Mouse (Mus musculus): ENCODE measurements around the gene Snx9.

Snx9 gene

DNA sequence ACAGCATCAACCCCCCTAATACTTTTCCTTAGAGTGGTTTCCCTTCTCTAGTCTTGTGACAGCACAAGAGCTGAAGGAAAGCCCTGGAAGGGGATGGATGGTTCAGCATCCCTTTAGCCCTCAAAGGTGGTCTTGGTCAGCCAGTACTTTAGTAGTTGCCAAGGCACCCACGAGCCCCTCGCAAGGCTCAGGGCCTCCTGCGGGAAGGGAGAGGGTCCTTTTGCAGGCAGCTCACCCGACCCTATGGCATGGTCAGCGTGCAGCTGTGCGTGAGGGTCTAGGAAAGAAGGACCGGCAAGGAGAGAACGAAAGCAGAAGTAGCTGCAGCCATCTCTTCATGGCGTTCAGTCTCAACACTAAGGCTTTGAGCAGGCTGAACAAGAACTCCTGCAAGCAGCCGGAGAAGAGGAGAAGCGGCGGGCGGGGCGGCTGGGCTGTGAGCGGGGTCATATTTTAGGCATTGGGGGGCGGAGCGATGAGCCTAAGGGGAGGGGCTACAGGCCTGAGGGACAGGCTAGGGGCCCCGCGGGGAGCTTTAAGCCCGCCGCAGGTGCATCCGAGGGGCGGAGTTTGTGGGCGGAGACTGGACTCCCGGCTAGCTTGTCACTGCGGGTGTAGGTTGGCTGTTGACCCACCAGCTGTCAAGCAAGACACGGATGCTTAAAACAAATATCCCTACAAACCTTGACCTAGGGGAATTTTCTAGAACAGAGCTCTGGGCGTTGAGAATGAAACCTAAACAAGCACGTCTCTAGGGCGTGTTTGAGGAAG, 93.6 kb downstream of the Snx9 start:
- peak; percentile 87 to 91 for DNase-seq

DNA sequence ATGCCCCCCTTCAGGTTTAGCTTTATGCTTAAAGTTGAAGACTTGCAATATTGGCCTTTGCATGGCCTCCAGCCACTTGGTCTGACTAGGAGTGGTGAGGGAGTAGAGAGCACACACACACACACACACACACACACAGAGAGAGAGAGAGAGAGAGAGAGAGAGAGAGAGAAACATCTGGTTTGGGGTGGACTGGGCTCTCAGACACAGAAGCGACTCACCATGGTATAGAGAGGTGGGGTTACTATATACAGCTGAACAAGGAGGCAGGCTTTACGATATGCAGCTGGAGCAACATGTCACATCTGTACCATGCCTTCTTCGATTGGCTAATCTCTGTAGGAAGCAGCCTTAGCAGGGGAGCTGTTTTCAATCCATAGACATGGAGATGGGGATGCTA, 94.6 kb downstream of the Snx9 start:
- DNase-seq, result no peak

DNA sequence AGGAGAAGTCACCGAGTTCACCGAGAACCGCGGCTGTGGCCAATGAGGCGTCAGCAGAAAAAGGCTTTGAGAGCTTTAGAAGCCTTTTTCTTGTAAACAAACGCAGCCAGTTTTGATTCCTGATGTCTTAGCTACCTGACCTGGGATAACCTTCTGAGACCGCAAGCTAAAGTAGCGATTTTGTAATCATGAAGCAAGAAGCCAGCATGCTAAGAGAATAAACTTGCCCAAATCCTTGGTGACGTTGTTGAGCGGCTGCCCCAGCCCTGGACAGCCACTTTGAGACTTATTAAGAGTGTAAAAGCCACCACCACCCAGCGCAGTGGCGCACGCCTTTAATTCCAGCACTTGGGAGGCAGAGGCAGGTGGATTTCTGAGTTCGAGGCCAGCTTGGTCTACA, 95.1 kb downstream of the Snx9 start:
- DNase-seq, result peak in 1 of 2 experiments; percentile 25

DNA sequence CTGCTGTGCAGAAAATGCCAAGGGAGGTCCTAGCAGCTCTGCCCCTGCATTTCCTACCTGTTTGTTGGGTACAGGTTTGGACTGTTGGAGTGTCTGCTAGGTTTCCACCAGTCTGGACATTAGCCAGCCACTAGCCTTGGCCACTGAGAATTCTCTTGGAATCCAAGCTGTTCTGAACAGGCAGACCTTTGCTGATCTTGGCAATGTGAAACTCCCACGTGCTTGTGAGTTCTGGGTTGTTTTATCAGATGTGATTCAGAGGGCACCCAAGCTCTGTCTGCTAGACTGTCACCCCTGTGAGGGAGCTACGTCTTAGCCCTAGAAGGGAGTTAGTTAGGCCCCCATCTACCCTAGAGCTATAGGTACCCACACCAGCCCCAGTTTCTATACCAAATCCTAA, 96.3 kb downstream of the Snx9 start:
- peak; percentile 18 to 49 for DNase-seq

DNA sequence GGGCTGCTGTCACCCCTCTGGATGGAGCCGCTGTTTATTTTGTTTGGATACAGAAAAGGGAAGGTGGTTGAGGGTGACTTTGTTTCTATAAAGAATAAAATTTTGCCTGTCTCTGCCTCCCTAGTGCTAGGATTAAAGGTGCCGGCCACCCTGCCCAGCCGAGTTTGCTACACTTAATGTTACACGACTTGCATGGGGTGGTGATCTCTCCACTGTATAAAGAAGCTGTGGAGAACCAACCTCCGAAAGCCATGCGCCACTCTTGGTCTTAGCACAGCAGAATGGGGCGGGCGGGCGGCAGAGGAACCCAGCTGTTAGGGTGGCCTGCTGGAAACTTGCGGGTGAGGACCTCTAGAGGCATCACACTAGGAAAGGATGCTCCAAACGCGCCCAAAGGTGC, 98.7 kb downstream of the Snx9 start:
- DNase-seq, result no peak

DNA sequence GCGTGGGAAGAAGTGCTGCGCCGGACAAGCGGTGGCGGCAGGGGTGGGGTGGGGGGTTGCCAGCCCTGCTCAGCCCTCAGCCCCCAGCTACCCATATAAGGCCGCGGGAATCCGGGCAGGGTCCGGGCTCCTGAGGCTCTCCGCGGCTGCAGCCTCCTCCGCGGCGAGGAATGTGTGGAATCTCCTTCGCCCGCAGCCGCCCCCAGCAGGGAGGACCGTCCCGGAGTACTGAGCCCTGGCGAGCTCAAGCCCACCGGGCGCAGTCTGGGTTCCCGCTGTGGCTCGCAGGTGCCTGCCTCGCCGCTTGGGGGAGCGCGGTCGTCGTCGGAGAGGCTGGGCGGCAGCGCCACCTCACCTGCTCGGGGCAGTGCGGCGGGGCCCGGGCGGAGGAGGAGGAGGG, 99.7 kb downstream of the Snx9 start:
- DNase-seq, result peak; percentile 78 to 88

DNA sequence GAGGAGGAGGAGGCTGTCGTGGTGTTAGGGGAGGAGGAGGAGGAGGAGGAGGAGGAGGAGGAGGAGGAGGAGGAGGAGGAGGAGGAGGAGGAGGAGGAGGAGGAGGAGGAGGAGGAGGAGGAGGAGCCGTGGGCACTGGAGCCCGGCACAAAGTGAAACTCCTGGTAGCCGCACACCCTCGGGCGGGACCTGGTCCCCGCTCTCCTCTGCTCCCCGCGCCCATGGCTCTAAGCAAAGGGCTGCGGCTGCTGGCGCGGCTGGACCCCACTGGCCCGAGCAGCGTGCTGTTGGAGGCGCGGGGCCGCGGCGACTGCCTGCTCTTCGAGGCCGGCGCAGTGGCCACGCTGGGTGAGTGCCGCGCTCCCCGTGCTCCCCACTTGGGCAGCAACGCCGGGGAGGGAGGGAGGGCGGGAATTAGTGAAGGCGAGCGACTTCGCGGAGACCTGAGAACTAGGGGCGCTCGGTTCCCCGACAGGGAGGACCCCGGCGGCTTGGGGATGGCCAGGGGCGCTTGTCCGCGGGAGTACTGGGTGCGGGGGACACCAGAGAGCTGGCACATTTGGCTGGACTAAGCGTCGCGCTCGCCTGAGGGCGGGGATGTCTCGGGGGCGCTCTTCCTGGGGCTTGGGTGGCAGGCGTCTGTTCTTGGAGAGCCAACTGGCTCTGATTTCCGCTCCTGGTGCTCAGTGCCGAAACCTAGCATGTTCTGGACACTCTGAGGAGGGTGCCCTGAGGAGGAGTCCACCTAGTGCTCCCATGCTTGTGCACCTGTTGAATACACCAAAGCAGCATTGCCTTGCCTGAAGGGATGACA, 100.3 kb downstream of the Snx9 start, which contains the start of gene Synj2:
Synj2 (plus strand) TSS at position 51 of the 814 bp plus-strand sequence.
- peak; percentile 47 to 78 for DNase-seq

DNA sequence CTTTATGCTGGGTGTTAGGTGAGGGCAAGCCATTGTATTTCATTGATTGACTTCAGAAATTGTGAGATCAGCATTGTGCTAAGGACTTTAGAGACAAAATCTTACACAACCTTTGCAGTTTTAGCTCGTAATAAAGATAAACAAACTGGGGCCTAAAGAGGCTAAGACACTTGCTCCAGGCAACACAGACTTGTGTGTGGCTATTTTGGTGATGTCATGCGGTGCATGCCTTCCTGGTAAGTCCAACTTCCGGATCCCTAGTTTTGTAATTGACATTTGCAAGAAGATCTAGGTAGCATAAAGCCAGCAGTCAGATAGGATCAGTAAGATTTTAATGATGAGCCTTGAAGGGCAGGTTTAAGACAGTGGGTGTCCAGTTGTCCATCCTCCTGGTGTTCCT, 101.0 kb downstream of the Snx9 start:
- DNase-seq, result peak in 1 of 2 experiments; percentile 8

DNA sequence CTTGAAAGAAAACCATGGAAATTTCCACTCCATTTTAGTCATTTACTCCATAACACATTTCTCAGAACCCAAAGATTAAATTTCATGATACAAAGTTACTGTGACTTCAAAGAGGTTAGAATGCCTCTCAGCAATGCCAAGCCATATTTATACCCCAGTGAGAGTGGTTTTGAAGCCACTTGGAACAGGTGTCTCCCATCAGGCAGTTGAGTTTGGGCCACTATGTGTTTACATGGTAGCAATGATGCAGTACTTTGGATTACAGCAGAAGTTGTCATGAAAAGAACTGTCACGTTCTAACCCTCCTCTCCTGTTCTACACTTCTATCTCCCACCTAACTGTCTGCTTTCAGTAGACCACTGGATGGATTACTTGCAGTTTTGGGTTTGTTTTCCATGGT, 101.9 kb downstream of the Snx9 start:
- DNase-seq, result no peak

DNA sequence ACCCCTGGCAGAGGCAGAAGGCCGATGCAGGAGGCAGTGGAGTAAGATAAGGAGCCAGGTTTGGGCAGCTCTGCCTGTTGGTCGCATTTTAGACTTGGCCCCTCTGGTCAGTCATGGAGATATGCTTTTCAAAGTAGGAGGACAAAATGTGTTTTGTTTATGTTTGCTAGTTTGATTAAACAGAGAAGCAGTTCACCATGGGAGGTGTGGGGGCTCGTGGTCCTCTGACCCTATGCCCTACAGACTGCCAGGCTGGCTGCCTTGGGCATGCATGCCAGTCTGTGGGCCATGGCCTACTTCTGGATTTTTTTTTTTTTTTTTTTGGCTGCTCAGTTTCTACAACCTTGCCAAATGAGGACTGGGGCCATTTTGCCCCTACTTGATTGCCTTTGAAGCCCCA, 105.9 kb downstream of the Snx9 start:
- no peak for DNase-seq

DNA sequence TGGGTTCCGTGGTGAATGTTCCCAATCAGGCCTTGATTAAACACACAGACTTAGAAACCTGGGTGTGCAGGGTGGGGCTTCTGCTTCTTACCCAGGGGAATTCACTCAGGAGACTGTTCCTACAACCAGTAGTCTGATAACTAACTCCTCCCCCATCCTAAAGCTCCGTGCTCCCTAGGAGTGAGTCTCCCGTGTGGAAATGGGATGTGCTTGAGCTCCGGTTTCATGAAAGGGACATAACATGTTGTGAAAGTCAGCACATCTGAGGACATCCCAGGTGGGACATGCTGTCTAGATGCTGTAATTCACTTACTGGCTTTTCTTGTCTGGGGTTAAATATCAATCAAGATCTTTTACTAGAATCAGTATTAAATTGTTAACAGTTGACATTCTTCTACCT, 111.3 kb downstream of the Snx9 start:
- no peak for DNase-seq

DNA sequence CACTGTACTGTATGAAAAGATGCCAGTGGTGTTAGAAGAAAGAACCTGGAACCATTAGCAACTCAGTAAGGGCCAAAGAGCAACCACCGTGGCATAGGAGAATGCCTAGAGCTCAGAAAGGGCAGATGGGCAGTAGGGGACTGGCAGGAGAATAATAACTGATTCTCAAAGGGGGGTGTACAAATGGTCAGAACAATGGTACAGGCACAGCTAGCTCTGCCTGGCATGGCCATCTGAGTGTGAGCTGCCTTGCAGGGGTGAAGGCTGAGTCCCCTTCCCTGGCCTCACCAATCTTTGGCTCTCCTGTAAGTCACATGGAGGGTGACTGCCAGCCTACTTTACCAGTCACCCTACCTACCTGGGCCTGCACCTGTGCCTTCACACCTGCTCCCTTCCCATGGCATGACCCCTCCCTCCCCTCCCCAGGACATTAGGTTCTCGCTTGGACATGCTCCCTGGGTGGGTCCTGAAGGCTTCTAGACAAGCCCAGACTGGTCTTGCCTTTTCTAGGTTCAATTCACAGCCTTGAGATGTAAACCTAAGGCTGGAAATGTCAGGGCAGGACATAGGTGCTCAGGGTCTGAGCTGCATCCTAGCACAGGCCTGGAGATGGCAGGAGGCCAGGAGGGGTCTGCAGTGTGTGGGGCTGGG, 115.3 kb downstream of the Snx9 start:
- DNase-seq, result peak in 1 of 2 experiments; percentile 14

DNA sequence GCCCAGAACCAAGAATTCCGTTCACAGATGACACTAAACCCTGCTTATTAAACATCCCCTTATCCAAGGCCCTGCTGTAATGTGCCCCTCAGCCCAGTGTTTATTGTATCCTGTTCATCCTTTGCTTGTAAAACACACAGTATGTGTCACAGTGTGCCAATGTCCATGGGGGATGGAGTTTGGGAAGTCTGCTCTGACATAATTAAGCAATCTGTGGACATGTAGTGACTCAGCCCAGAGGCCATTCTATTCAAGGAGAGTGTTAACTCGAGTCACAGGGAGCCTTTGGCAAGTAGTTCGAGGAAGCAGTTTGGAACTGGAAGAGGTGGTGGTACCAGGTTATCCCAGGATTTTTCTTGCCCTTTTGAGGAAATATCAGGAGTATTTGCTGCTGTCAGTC, 116.0 kb downstream of the Snx9 start:
- no peak for DNase-seq

DNA sequence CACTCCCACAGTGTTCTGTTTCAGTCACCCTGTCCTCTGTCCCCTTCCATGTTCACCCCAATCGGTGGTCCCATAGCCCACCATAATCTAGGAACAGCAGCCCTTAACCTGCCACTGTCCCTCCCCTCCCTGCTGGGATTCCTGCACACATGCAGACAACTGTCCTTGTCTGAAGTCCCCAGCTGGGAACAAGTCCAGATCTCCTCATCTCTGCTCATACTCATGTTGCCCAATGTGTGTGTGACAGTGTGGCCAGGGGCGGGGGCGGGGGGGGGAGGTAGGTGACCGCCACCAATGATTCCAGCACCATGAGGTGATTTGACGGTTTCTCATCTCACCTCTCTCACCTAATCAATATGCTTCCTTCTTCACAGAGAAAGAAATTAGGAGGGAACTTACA, 117.1 kb downstream of the Snx9 start:
- DNase-seq, result peak in 1 of 2 experiments; percentile 14

DNA sequence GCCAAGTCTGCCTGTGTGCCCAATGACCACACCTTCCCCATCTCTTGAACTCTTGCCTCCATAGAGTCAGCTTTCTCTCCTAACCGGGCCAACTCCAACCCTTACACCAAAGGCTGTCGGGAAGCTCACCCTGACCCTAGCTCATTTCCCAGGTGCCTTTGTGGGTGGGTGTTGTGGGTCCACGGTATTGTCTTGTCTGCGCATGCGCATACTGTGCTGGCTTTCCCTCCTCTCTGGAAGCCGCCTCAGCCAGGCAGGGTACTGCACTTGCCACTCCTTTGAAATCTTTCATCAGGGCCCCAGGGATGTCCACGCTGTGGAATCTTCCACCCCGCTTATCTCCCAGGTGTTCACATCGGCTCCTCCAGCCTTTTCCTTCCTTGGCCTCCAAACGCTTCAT, 117.5 kb downstream of the Snx9 start:
- peak in 1 of 2 experiments; percentile 15 for DNase-seq

DNA sequence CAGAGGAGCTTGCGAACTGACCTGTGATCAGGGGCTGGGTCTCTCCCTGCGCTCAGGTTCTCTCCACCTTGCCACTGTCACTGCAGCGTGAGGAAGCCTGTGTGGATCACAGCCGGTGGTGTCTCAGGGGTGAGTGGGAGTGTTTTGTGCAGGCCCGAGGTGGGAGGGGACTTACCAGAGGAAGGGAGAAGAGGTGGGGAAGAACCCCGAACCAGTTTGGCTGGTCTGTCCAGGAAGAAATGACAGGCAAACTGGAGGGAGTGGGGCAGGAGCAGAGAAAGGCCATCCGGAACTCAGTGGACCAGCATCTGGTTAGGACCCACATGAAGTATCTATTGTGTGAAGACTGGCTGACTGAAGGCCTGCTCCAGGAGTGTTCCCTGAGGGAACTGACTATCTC, 118.0 kb downstream of the Snx9 start:
- peak in 1 of 2 experiments; percentile 38 for DNase-seq

DNA sequence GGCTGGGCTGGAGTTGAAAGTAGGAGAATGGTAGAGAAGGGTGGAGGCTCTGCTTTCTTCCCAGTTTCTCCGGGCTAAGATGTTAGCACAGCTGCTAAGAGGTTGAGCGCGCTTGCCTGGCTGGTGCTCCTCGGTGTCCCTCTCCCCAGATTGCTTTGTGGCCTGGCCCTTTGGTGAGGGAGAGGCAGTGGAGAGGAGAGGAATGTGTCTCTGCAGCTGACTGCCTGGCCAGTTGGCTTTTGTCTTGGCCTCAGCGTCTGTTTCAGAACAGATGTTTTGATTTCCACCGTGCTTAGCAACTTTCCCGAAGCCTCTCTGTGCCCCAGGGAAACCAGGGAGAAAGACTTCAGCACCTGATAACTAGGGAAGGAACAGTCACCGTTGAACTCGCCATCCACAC, 118.7 kb downstream of the Snx9 start:
- no peak for DNase-seq

DNA sequence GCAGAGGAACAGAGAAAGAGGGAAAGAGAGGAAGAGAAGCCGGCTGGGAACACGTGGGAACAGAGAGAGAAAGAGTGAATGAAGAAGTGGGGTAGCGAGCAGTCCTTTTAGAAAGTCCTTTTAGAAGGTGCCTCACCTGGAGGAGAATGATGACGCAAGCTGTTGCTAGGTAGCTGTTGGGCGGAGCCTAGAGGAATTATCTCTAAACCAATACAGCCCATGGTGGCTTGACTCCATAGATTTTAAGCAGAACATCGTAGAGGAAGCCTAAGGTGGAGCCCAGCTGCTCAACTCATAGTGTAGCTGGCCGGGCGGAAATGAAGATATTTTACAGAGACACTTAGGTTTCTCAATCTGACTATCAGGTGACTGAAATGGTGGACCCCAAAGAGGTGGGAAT, 122.6 kb downstream of the Snx9 start:
- no peak for DNase-seq

DNA sequence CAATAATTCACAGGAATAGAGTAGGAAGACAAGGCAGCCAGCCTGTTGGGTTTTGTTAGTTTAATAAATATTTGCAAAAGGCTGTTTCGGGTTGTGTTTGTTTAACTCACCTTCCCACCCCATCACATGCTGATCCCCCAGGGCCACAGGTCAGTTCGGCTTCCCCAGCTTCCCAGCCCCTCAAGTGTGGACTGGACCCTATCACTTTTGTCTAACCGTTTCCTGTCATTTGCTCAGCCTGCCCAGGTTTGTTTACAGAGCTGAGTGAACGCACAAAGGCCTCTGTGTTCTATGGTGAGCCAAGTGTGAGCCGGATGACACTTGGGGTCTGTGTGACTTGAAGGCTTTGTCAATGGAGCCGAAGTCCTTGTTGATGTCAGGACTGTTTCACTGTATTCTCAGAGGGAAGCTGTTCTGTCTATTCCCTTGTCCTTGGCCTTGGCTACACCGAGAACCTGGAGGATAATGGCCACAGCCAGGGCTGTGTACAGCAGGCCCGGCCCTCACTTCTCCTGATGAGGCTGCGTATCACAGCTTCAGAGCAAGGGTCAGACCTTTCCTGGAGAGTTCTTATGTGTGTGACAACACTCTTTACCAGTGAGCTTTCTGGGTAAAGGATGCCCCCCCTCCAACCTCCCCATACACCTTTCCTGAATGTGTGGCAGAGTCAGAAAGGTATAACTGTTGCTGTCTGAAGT, 124.1 kb downstream of the Snx9 start:
- DNase-seq, result no peak

DNA sequence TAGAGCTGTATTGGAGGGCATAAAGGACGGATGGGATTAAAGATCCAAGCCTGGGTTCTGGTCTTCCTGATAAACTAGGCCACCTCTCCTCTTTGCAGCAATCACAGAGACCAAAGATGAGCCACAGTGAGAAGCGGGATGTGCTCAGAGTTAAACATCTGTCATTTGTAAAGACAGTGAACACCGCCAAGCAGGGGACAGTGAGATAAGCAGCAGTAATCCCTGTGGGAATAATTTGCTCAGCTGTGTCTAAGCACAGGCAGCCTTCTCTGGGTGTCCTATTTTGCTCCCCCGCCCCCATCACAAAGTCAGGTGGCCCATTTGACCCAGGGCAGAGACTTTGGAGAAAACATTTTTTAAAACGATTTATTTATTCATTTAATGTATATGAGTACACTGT, 125.6 kb downstream of the Snx9 start:
- no peak for DNase-seq

DNA sequence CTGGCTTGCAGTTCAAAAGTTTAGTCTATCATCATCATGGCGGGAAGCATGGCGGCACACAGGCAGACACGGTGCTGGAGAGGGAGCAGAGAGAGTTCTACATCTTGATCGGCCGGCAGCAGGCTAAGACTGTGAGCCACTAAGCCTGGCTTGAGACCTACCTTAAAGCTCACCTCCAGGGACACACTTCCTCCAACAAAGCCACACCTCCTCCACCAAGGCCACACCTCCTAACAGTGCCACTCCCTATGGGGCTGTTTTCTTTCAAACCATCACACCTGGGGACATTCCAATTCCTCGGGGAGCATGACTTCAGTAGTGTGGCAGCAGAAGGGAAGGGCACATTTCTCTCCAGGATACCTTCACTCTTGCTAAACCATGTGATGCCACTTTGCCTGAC, 127.4 kb downstream of the Snx9 start:
- DNase-seq, result no peak

DNA sequence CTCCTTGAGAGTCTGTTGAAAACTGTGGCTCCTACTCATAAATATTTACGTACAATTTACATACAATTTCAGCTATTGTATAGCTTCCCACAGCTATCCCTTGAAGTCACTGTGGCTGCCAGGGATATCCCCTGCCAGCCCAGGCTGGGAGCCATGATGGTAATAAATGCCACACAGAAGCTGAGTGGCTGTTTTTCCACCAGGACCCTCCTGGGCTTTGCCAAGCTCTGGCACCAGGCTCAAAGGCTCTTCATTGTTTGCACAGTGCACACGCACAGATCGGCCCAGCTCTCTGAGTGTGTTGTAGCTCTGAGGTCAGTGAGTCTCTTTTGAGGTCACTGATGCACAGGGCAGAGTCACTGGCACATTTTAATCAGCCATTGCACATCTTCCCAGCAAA, 128.1 kb downstream of the Snx9 start:
- no peak for DNase-seq

DNA sequence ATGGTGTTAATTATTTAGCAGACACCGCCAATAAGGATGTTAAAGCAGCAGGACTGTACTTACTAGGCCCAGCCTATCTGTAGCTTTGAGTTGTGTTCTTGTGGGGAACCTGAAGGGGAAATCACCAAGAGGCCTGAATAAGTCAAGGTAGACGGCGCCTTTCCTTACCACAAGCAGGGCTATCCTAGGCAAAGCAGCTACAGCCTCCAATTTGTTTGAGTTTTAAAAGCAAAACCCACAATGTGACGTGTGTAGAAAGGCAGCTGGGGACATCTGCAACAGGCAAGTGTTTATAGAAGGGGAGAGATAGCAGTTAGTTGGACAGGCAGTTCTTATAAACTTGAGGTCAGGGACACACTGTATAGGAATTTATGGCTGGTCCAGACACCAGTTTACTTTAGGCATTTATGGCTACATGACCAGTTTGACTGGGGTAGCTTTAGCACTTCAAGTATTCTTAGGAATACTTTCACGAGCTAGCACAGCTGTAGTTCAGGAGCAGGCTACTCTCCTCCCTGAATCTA, 129.2 kb downstream of the Snx9 start:
- no peak for DNase-seq

Data from kidney, postnatal 25 days (tissue).